Mouse (Mus musculus): ENCODE data around the gene Creb5.

DNA sequence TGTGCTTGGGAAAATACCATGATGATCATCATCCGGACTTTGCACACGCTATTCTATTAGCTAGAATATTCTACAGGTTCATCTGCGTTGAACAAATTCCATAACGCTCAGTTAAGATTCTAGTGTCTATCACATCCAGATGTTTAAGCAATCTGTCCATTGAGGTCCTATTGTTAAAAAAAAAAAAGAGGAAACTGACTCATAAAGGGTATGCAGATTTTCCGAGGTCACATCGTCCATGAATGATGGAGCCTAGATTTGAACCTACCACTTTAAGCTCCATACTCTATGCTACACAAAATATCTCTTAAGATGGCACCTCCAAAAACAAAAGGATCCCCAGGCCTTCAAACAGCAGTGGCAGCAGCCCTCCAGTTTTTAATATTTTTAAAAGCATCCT lies 26.5 kb downstream of the Creb5 start:
- TF ChIP-seq CTCF (IDR thresholded peaks at IDR 0.05; ENCODE audit: control insufficient read depth, insufficient read depth, insufficient read length), result no peak
- TF ChIP-seq MYOD1 (IDR thresholded peaks at IDR 0.05; ENCODE audit: control insufficient read depth, insufficient read length, low read depth), result no peak
- TF ChIP-seq FOSL1 (IDR thresholded peaks at IDR 0.05; ENCODE audit: insufficient read depth, low read length, poor library complexity, severe bottlenecking), result no peak
- TF ChIP-seq MYOG (IDR thresholded peaks at IDR 0.05; ENCODE audit: control insufficient read depth, extremely low read depth, insufficient read length), result no peak
- TF ChIP-seq CEBPB (IDR thresholded peaks at IDR 0.05; ENCODE audit: low read depth), result no peak
- no peak for TF ChIP-seq USF1 (IDR thresholded peaks at IDR 0.05; ENCODE audit: low read depth)
- no peak for TF ChIP-seq MAX (IDR thresholded peaks at IDR 0.05)
